Mouse (Mus musculus) neural tube, embryonic 15.5 days (tissue): ENCODE measurements around the gene Fanci. TPM values are rescaled to one million over a fixed set of nuclear protein-coding genes. Genes with fewer than 3 reads are reported as not detected.

ENCODE experiments used
- ATAC-seq: fragments of 200-750 bp; cut with Nextera tagmentation; 2 replicates; pipeline ENCODE4 v1.8.0; 2017; ENCODE audit warnings: mild to moderate bottlenecking, moderate TSS enrichment, moderate library complexity; ENCODE audit not compliant: low FRiP score
- H3K27ac ChIP-seq: fragments of 300-500 bp; sonication (generic); replicated peaks from 2 replicates; pipeline ENCODE4 v1.5.1; 2015; ENCODE audit warnings: mild to moderate bottlenecking, inconsistent platforms
- H3K27me3 ChIP-seq: fragments of 300-500 bp; sonication (generic); replicated peaks from 2 replicates; pipeline ENCODE4 v1.6.1; 2015; ENCODE audit warnings: inconsistent platforms
- H3K36me3 ChIP-seq: fragments of 300-500 bp; sonication (generic); 2 replicates; pipeline ENCODE4 v1.6.1; 2015; ENCODE audit warnings: inconsistent platforms
- H3K4me1 ChIP-seq: fragments of 300-500 bp; sonication (generic); 2 replicates; pipeline ENCODE4 v1.6.1; 2015; ENCODE audit warnings: inconsistent platforms
- H3K4me2 ChIP-seq: fragments of 300-500 bp; sonication (generic); 2 replicates; pipeline ENCODE4 v1.6.1; 2015; ENCODE audit warnings: inconsistent platforms, mild to moderate bottlenecking, moderate library complexity
- H3K4me3 ChIP-seq: fragments of 300-500 bp; sonication (generic); replicated peaks from 2 replicates; pipeline ENCODE4 v1.5.1; 2015; ENCODE audit warnings: mild to moderate bottlenecking, inconsistent platforms
- H3K9ac ChIP-seq: fragments of 300-500 bp; sonication (generic); replicated peaks from 2 replicates; pipeline ENCODE4 v1.6.1; 2015; ENCODE audit warnings: mild to moderate bottlenecking, inconsistent platforms
- H3K9me3 ChIP-seq: fragments of 300-500 bp; sonication (generic); replicated peaks from 2 replicates; pipeline ENCODE4 v1.6.1; 2016; ENCODE audit warnings: inconsistent platforms
- WGBS: fragments of 180-500 bp; shearing (Covaris S2); methylation state at CpG from one replicate; pipeline ENCODE4 v1.1.7; 2015; ENCODE audit warnings: mixed read lengths; 5-methylcytosine and 5-hydroxymethylcytosine counted together
- polyA plus RNA-seq: library from polyadenylated mRNA; unstranded; fragments of >200 nt; fragmentation: Nextera tagmentation; extraction: Ambion mirVana; gene quantifications from 2 replicates; pipeline ENCODE4 v1.2.1, GENCODE M21; 2015

Gene Fanci
- polyA plus RNA-seq, 1 experiment from 2014 or later, result 1.6 TPM

GRCm38 (mm10) chr7:79419950-79420349 is 28.2 kb downstream of the Fanci start:
- Histone ChIP-seq H3K27me3 (no peaks in the 10 kb centered on the region), H3K9ac (no peak overlapping the region), H3K36me3 (no peaks in the 10 kb centered on the region), H3K4me2 (no peak overlapping the region), H3K9me3 (no peaks in the 10 kb centered on the region), H3K27ac (no peak overlapping the region), H3K4me1 (peaks cover 2% of the 10 kb centered on the region; the same call in 1 of the 2 replicates), H3K4me3 (no peak overlapping the region)
- no peak for ATAC-seq
- WGBS, result 91% methylated on average over 7 of the region's 7 CpGs

GRCm38 (mm10) chr7:79422876-79423275 is 31.1 kb downstream of the Fanci start:
- no peak overlapping the region for H3K27ac ChIP-seq
- no peaks in the 10 kb centered on the region for H3K4me1 ChIP-seq
- 95% methylated on average over 10 of the region's 10 CpGs for WGBS
- no peaks in the 10 kb centered on the region for H3K9me3 ChIP-seq
- no peaks in the 10 kb centered on the region for H3K27me3 ChIP-seq
- no peaks in the 10 kb centered on the region for H3K36me3 ChIP-seq
- no peak overlapping the region for H3K9ac ChIP-seq
- no peak overlapping the region for H3K4me3 ChIP-seq
- no peak for ATAC-seq
- no peak overlapping the region for H3K4me2 ChIP-seq

- no peaks in the 10 kb centered on the region for H3K27me3 ChIP-seq
- 58% methylated on average over 10 of the region's 10 CpGs for WGBS
- H3K4me1 ChIP-seq, result no peaks in the 10 kb centered on the region
- H3K4me3 ChIP-seq, result no peak overlapping the region
- no peak overlapping the region for H3K9ac ChIP-seq
- ATAC-seq, result no peak
- no peaks in the 10 kb centered on the region for H3K36me3 ChIP-seq
- H3K4me2 ChIP-seq, result no peak overlapping the region
- H3K9me3 ChIP-seq, result no peaks in the 10 kb centered on the region
- 0 out of 2 replicates have a peak overlapping the region, but pooled peaks have one; percentile 0 for H3K27ac ChIP-seq
Measured at GRCm38 (mm10) chr7:79425804-79426203, 34.1 kb downstream of the Fanci start.

DNA sequence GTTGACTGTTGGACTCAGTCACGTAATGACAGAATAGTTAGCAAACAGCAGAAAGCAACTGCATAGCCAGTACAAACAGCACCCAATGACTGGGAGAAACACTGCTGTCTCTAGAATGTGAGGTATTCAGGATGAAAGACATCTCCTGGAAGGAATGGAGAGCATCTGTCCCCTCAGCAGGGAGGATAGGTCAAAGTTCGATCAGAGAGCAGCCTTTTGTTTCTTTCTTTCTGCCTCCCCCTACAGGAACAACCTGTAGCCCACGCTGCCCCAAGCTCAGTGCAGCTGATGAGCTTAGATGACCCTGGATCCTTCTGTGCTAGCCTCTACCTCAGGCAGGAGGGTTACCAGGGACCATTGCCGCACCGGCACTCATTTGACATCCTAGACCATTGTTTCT is 36.5 kb downstream of the Fanci start:
- no peaks in the 10 kb centered on the region for H3K9me3 ChIP-seq
- no peaks in the 10 kb centered on the region for H3K27me3 ChIP-seq
- no peak overlapping the region for H3K9ac ChIP-seq
- ATAC-seq, result no peak
- H3K4me2 ChIP-seq, result no peak overlapping the region
- no peak overlapping the region for H3K27ac ChIP-seq
- no peaks in the 10 kb centered on the region for H3K36me3 ChIP-seq
- no peaks in the 10 kb centered on the region for H3K4me1 ChIP-seq
- H3K4me3 ChIP-seq, result no peak overlapping the region
- WGBS, result 50% methylated on average over 5 of the region's 5 CpGs

- Histone ChIP-seq H3K4me3 (no peak overlapping the region), H3K9me3 (no peaks in the 10 kb centered on the region), H3K36me3 (0 out of 2 replicates have a peak, but pooled peaks cover 4% of the 10 kb centered on the region), H3K9ac (no peak overlapping the region), H3K4me2 (no peak overlapping the region), H3K27ac (no peak overlapping the region), H3K4me1 (no peaks in the 10 kb centered on the region), H3K27me3 (no peaks in the 10 kb centered on the region)
- WGBS, result 85% methylated on average over 2 of the region's 2 CpGs
- ATAC-seq, result no peak
Measured at GRCm38 (mm10) chr7:79440035-79440434, 48.3 kb downstream of the Fanci start.

GRCm38 (mm10) chr7:79447048-79447447 is 55.3 kb downstream of the Fanci start:
- Histone ChIP-seq H3K36me3 (peaks cover 55% of the 10 kb centered on the region), H3K9me3 (no peaks in the 10 kb centered on the region), H3K27me3 (no peaks in the 10 kb centered on the region), H3K4me3 (no peak overlapping the region), H3K4me2 (no peak overlapping the region), H3K4me1 (no peaks in the 10 kb centered on the region), H3K27ac (no peak overlapping the region), H3K9ac (no peak overlapping the region)
- WGBS, result 97% methylated on average over 2 of the region's 2 CpGs
- no peak for ATAC-seq

DNA sequence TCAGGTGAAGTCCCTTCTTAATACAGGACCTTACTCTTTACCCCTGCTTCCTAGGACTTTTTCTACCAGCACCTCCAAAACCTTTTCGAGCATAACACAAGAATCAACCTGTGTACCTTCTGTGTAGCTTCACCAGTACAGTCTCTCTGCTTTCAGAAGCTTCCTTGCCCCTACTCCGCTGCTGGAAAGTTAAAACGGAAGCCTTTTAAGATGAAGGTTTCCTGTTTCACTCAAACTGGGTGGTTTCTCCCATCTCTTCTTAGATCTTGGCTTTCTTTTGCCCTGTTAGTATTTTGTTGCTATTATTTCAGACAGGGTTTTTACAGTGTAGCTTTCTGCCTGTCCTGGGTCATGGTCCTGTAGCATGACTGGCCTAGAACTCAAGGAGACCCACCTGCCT is 55.8 kb downstream of the Fanci start:
- 93% methylated on average over 3 of the region's 3 CpGs for WGBS
- H3K4me3 ChIP-seq, result no peak overlapping the region
- H3K27me3 ChIP-seq, result no peaks in the 10 kb centered on the region
- no peak overlapping the region for H3K27ac ChIP-seq
- no peak for ATAC-seq
- H3K9ac ChIP-seq, result no peak overlapping the region
- no peaks in the 10 kb centered on the region for H3K4me1 ChIP-seq
- H3K4me2 ChIP-seq, result no peak overlapping the region
- no peaks in the 10 kb centered on the region for H3K9me3 ChIP-seq
- H3K36me3 ChIP-seq, result peaks cover 59% of the 10 kb centered on the region

GRCm38 (mm10) chr7:79461721-79462120 is 70.0 kb downstream of the Fanci start:
- Histone ChIP-seq H3K9me3 (no peaks in the 10 kb centered on the region), H3K36me3 (peaks cover 61% of the 10 kb centered on the region), H3K27ac (no peak overlapping the region), H3K9ac (no peak overlapping the region), H3K27me3 (no peaks in the 10 kb centered on the region), H3K4me2 (no peak overlapping the region), H3K4me3 (no peak overlapping the region), H3K4me1 (peaks cover 27% of the 10 kb centered on the region)
- ATAC-seq, result no peak
- 96% methylated on average over 10 of the region's 10 CpGs for WGBS

GRCm38 (mm10) chr7:79463376-79464077 is 71.8 kb downstream of the Fanci start:
- peak overlapping the region; percentile 94 for H3K4me2 ChIP-seq
- peaks cover 41% of the 10 kb centered on the region for H3K4me1 ChIP-seq
- H3K27ac ChIP-seq, result no peak overlapping the region
- H3K36me3 ChIP-seq, result peaks cover 44% of the 10 kb centered on the region
- H3K27me3 ChIP-seq, result no peaks in the 10 kb centered on the region
- no peaks in the 10 kb centered on the region for H3K9me3 ChIP-seq
- WGBS, result 89% methylated on average over 11 of the region's 11 CpGs
- no peak for ATAC-seq
- H3K4me3 ChIP-seq, result 0 out of 2 replicates have a peak overlapping the region, but pooled peaks have one; percentile 0
- H3K9ac ChIP-seq, result no peak overlapping the region

GRCm38 (mm10) chr7:79464776-79465420 is 73.2 kb downstream of the Fanci start:
- Histone ChIP-seq H3K27me3 (no peaks in the 10 kb centered on the region), H3K4me3 (peak overlapping the region; percentile 89), H3K27ac (no peak overlapping the region), H3K9me3 (no peaks in the 10 kb centered on the region), H3K9ac (peak overlapping the region; percentile 78), H3K4me2 (peak overlapping the region; percentile 94), H3K36me3 (peaks cover 30% of the 10 kb centered on the region), H3K4me1 (peaks cover 41% of the 10 kb centered on the region)
- WGBS, result 5% methylated on average over 45 of the region's 47 CpGs
- no peak for ATAC-seq

GRCm38 (mm10) chr7:79465461-79466044 is 73.8 kb downstream of the Fanci start:
- no peaks in the 10 kb centered on the region for H3K27me3 ChIP-seq
- peak overlapping the region; percentile 87 for H3K27ac ChIP-seq
- no peaks in the 10 kb centered on the region for H3K9me3 ChIP-seq
- peak overlapping the region; percentile 89 for H3K4me3 ChIP-seq
- WGBS, result under 1% methylated on average over 45 of the region's 47 CpGs
- peak overlapping the region; percentile 94 for H3K4me2 ChIP-seq
- H3K36me3 ChIP-seq, result peaks cover 23% of the 10 kb centered on the region
- peak overlapping the region; percentile 78 for H3K9ac ChIP-seq
- ATAC-seq, result peak; percentile 48; the same call in 1 of the 2 replicates
- peaks cover 41% of the 10 kb centered on the region for H3K4me1 ChIP-seq
